Mouse (Mus musculus): ENCODE data around the gene Pign.

The Pign gene

DNA sequence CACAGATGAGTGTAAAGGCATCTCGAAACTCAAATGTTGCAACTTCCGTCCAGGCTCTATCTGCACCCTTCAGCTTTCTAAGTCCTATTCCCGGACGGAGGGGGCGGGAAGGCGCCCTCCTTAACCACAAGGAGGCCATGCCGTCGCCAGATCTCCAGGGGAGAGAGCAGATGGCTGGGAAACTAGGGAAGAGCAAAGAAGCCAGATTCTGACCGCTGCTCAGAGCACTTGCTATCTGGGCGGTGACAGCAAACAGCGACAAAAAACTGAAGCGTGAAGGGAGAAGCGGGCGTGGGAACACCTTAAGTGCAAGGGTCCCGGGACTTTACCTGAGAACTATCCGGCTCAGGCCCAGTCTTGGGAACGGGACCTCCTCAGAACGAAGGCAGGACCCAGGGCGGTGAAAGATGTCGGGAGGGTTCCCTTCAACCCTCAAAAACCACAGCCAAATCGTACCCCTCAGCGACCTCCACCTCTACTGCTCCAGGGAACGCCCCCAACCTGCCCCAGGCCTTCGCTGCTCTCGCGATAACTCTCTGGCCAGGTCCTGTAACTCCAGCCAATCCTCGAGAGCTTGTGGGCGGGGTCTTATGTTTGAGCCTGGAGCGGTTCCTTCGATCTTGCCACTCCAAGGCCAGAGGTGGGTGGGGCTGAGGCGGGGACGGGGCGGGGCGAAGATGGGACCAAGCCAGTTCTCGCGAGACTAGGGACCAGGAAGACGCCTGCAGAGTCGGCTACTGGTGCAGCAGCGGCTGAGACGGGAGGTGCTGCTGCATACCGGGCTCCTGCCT, at the start of gene Pign, which contains the start of gene Relch:
Gene Pign (minus strand): TSS at position 507 of the 791 bp plus-strand sequence.
Gene Relch (plus strand): TSS at position 691 of the 791 bp plus-strand sequence.
- DNase-seq (ENCODE audit: low read depth, low spot score): peak; percentile 99

GRCm38 (mm10) chr1:105712822-105713221, 49.3 kb upstream of the Pign start:
- peak; percentile 72 for DNase-seq (ENCODE audit: low read depth, low spot score)

DNA sequence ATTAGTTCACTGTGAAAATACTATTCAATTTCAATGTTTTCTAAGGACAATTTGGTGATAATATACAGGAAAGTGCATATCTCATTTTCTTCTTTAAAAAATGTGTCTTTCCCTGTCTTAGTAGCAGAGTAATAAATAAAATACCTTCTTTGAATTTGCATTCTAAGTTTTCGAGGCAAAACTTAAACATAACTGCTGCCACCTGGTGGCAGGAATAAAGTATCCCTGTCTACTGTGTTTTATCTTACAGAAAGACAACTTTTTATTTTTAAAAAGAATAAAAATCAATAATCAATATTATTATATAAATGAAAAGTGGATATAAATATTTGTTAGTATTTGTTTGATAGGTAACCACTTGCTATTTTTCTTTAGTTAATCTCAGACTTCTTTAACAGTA, 47.8 kb upstream of the Pign start:
- peak; percentile 38 for DNase-seq (ENCODE audit: low read depth, low spot score)

- no peak for DNase-seq (ENCODE audit: low read depth, low spot score)
Measured at GRCm38 (mm10) chr1:105709415-105709814, 45.9 kb upstream of the Pign start.

DNA sequence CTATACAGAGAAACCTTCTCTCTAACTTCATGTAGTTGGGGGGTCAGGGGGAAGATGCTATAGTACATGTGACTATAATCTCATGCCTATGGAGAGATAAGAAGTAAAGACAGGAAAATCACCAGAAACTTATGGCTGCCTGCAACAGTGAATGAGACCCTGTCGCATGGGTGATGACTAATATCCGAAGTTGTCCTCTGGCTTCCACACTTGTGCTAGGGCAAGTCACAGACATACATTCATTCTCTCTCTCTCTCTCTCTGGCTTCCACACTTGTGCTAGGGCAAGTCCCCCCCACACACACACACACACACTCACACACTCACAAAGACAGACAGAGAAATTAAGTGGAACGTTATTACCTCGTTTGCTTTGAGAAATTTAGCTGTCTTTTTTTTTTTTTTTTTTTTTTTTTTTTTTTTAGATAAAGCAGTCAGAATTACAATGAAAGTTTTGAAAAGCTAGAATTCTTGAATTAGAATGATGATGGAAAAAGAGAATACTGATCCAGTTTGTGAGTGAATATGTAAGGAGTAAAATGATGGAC, 37.6 kb upstream of the Pign start:
- no peak for DNase-seq (ENCODE audit: low read depth, low spot score)

GRCm38 (mm10) chr1:105695581-105695980, 32.1 kb upstream of the Pign start:
- no peak for DNase-seq (ENCODE audit: low read depth, low spot score)

GRCm38 (mm10) chr1:105685501-105685900, 22.0 kb upstream of the Pign start:
- no peak for DNase-seq (ENCODE audit: low read depth, low spot score)

DNA sequence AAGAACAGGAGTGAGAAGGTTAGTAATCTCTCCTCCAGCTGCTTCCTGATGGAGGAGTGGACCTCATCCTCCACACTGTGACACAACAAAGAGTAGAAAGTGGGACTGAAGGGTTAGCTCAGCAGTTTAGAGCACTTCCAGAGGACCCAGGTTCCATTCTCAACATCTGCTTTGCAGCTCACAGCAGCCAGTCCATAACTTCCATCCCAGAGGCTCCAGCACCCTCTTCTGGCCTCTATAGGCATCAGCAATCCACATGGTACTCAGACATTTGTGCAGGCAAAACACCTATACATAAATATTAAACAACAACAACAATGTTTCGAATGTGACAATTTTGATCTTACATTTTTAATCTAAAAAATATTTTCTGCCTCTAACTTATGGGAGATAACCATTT, 17.1 kb upstream of the Pign start:
- peak; percentile 43 for DNase-seq (ENCODE audit: low read depth, low spot score)

- no peak for DNase-seq (ENCODE audit: low read depth, low spot score)
Measured at GRCm38 (mm10) chr1:105674763-105675162, 11.3 kb upstream of the Pign start.

DNA sequence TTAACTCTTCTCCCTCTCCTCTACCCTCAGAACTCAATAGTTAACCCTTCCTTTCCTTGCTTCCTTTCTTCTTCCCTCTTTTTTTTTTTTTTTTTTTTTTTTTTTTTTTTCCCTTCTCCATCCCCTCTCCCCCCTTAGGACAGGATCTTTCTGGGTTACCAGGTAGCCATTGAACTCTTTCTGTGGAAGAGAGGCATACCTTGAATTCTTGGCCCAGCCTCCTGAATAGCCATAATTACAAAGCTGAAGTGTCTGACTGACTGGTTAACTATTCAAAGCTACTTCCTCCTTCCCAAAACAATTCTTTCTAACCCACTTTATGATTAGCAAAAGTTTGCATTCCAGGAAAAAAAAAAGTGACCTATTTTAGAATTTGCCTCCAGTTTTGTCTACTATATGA, 6.2 kb upstream of the Pign start:
- DNase-seq (ENCODE audit: low read depth, low spot score): no peak

- peak; percentile 59 for DNase-seq (ENCODE audit: low read depth, low spot score)
Measured at GRCm38 (mm10) chr1:105663962-105664812, 710 bp upstream of the Pign start.

GRCm38 (mm10) chr1:105662820-105663170, 682 bp downstream of the Pign start:
- DNase-seq (ENCODE audit: low read depth, low spot score): no peak

- peak; percentile 54 for DNase-seq (ENCODE audit: low read depth, low spot score)
Measured at GRCm38 (mm10) chr1:105660015-105660414, 3.5 kb downstream of the Pign start.

DNA sequence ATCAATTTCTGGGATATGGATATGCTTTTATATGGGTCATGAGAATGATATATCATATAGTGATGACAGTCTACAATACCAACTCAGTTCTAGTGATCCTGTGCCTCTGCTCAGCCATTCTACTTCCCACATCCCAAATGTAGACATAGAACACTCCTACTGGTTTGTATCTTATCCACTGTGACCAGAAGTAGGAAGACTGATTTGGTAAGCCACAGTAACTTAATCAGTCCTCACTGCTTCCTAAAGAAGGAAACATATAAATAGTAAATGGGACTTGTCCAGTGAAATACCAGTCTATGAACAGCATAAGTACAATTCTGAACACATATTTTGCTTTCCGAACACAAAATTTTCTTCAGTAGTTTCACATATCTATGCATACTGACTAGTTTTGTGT, 9.5 kb downstream of the Pign start:
- DNase-seq (ENCODE audit: low read depth, low spot score): no peak

DNA sequence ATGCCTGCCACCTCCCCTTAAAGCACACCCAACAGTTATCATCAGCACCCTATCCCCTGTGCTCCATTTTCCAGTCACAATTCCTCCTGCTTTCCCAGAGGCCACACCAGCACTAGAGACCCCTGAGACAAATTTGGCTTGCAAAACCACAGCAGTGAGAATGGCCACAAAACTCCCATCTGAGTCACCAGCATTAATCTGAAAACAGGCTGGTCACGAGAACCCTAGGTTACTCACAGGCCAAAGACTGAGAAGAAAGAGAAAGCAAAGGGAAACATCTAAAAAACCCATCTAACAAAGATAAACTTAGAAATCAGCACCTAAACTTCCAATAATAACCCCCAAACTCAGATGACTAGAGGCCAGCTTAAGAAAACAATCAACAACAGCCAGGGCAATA, 12.8 kb downstream of the Pign start:
- no peak for DNase-seq (ENCODE audit: low read depth, low spot score)

GRCm38 (mm10) chr1:105644093-105644492, 19.4 kb downstream of the Pign start:
- DNase-seq (ENCODE audit: low read depth, low spot score): no peak

DNA sequence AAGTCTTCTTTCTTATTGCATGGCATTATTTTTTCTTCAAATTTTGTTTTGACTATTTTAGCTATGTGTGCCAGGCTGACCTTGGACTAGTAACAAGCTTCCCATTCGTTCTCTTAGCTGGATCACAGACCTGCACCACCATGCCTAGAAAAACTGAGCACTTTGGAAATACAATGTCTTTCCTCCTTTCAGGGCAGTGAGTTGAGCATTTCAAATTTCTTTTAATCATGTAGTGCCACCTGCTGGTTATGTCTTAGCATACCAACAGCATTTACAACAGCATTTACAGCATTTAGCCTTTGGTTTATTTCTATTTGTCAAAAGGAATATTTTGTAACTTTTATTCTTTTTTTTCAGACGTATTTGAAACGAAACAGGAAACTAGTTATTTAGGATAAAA, 33.0 kb downstream of the Pign start:
- DNase-seq (ENCODE audit: low read depth, low spot score): peak; percentile 46

DNA sequence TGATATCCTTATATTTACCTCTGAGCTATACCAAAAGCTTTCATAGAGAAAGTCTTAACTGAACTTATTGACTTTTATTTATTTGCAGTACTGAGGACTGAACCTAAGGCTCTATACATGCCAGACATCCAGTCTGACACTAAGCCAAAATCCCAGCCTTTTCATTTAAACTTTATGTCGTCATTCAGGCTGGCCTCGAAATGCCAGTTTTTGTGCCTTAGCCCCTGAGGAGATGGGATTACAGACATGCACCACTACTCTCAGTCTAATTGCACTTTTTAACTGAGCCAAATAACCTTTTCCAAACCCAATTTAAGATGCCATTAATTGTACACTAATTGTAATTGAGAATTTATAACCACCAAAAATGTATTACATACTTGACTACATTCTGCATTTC, 73.8 kb downstream of the Pign start:
- DNase-seq (ENCODE audit: low read depth, low spot score): no peak

- DNase-seq (ENCODE audit: low read depth, low spot score): no peak
Measured at GRCm38 (mm10) chr1:105588697-105589096, 74.8 kb downstream of the Pign start.

DNA sequence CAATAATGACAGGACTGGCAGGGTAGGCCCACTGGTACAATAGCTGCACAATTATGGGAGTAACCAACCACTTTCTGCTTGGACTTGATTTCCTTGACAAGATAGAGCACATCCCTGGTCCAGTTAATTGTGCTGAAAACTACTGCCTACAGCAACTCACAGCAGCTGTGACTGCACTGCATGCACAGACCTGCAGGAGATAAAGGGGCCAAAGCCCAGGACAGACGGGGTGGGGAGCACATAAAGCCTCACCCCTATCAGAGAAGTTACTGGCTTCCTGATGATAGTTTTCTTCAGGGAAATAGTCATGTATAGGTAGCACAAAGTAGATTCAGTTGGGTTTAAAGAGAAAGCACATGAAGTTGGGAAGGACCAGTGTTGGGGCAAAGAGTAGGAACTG, 80.7 kb downstream of the Pign start:
- no peak for DNase-seq (ENCODE audit: low read depth, low spot score)

DNA sequence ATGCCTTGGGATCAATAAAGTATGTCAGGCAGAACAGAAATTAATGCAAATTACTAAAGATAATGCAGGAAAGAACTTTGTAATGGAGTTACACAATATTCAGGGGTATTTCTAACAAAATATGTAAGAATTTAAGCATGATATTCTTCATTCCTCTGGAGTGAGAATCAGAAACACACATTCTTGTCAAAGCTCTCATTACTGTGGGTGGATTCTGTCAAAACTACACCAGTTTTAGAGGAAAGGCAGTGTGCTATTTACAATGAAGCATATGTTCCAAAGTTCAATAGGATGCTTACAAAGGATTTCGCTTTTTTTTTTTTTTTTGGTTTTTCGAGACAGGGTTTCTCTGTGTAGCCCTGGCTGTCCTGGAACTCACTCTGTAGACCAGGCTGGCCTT, 82.6 kb downstream of the Pign start:
- no peak for DNase-seq (ENCODE audit: low read depth, low spot score)

GRCm38 (mm10) chr1:105566051-105566450, 97.4 kb downstream of the Pign start:
- no peak for DNase-seq (ENCODE audit: low read depth, low spot score)

DNA sequence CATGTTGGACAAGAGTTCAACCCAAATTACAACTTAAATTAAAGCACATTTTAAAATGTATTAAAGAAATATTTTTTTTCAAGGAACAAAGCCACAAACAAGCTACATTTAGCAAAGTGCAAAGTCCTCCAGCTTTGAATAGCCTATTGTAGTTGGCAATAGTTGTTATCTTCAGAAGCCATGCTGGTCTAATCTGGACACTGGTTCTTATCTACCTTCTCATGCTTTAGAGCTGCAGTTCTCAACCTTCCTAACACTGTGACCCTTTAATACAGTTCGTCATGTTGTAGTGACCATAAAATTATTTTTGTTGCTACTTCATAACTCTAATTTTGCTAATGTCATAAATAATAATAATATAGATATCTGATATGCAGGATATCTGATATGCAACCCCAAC, 99.2 kb downstream of the Pign start:
- DNase-seq (ENCODE audit: low read depth, low spot score): no peak

All from ZHBTc4 (cell line).